Mouse (Mus musculus) kidney, adult 8-10 months (tissue): ENCODE data around the gene Hivep3.
A peak's percentile ranks its signal among the peaks of the same experiment; 100 is the strongest.

ENCODE experiments used
- DNase-seq, 2 experiments: peaks; one replicate each; pipeline ENCODE4 v3.0.0; 2022

Gene Hivep3

GRCm38 (mm10) chr4:119912216-119912615, 178.6 kb downstream of the Hivep3 start:
- DNase-seq = no peak

GRCm38 (mm10) chr4:119914194-119914593, 180.6 kb downstream of the Hivep3 start:
- no peak for DNase-seq

GRCm38 (mm10) chr4:119915069-119915468, 181.5 kb downstream of the Hivep3 start:
- no peak for DNase-seq

- peak in 1 of 2 experiments; percentile 34 for DNase-seq
These were observed 183.9 kb downstream of the Hivep3 start for GRCm38 (mm10) chr4:119917502-119917901.

GRCm38 (mm10) chr4:119919349-119919748, 185.8 kb downstream of the Hivep3 start:
- no peak for DNase-seq

- no peak for DNase-seq
These were observed 187.6 kb downstream of the Hivep3 start for GRCm38 (mm10) chr4:119921022-119921717.

GRCm38 (mm10) chr4:119921723-119922266, 188.2 kb downstream of the Hivep3 start:
- no peak for DNase-seq

GRCm38 (mm10) chr4:119922945-119923344, 189.4 kb downstream of the Hivep3 start:
- no peak for DNase-seq

- DNase-seq = no peak
These were observed 189.8 kb downstream of the Hivep3 start for GRCm38 (mm10) chr4:119923410-119923809.

- no peak for DNase-seq
These were observed 191.5 kb downstream of the Hivep3 start for GRCm38 (mm10) chr4:119925052-119925451.

- peak in 1 of 2 experiments; percentile 19 for DNase-seq
These were observed 198.3 kb downstream of the Hivep3 start for GRCm38 (mm10) chr4:119931923-119932322.

- no peak for DNase-seq
These were observed 199.1 kb downstream of the Hivep3 start for GRCm38 (mm10) chr4:119932549-119933257.

- no peak for DNase-seq
These were observed 201.3 kb downstream of the Hivep3 start for GRCm38 (mm10) chr4:119934901-119935300.

GRCm38 (mm10) chr4:119937876-119938275, 204.3 kb downstream of the Hivep3 start:
- DNase-seq = peak; percentile 44 to 62

- peak in 1 of 2 experiments; percentile 63 for DNase-seq
These were observed 204.9 kb downstream of the Hivep3 start for GRCm38 (mm10) chr4:119938518-119938917.

- no peak for DNase-seq
These were observed 206.2 kb downstream of the Hivep3 start for GRCm38 (mm10) chr4:119939786-119940185.

GRCm38 (mm10) chr4:119946224-119946887, 212.8 kb downstream of the Hivep3 start:
- DNase-seq = no peak

GRCm38 (mm10) chr4:119947232-119948162, 213.9 kb downstream of the Hivep3 start:
- no peak for DNase-seq

GRCm38 (mm10) chr4:119948406-119948805, 214.8 kb downstream of the Hivep3 start:
- DNase-seq = no peak

- no peak for DNase-seq
These were observed 215.5 kb downstream of the Hivep3 start for GRCm38 (mm10) chr4:119948922-119949614.

GRCm38 (mm10) chr4:119950181-119950580, 216.6 kb downstream of the Hivep3 start:
- DNase-seq = no peak

GRCm38 (mm10) chr4:119951081-119951480, 217.5 kb downstream of the Hivep3 start:
- no peak for DNase-seq
